Mouse (Mus musculus) limb, embryonic 14.5 days (tissue): ENCODE data around the gene Cryba4. TPM values are rescaled to one million over a fixed set of nuclear protein-coding genes. Genes with fewer than 3 reads are reported as not detected.

Experiments used
- ATAC-seq: fragments of 200-750 bp; cut with Nextera tagmentation; 2 replicates; pipeline ENCODE4 v1.8.0; 2017; ENCODE audit warnings: low read depth, moderate number of reproducible peaks, moderate TSS enrichment; ENCODE audit not compliant: low FRiP score
- DNase-seq: peaks from one replicate; pipeline ENCODE4 v3.0.0-alpha.2; 2015; ENCODE audit warnings: low spot score
- H3K27ac ChIP-seq: fragments of 300-500 bp; sonication (generic); replicated peaks from 2 replicates; pipeline ENCODE4 v1.5.1; 2014; ENCODE audit warnings: low read depth, mild to moderate bottlenecking, low read length, moderate library complexity, mixed read lengths
- H3K27me3 ChIP-seq: fragments of 300-500 bp; sonication (generic); 2 replicates; pipeline ENCODE4 v1.6.1; 2014; ENCODE audit warnings: low read length, mixed read lengths; ENCODE audit not compliant: control insufficient read depth, insufficient read depth
- H3K36me3 ChIP-seq: fragments of 300-500 bp; sonication (generic); 2 replicates; pipeline ENCODE4 v1.6.1; 2014; ENCODE audit warnings: mild to moderate bottlenecking, low read length, moderate library complexity, mixed read lengths; ENCODE audit not compliant: control insufficient read depth, insufficient read depth
- H3K4me1 ChIP-seq: fragments of 300-500 bp; sonication (generic); 2 replicates; pipeline ENCODE4 v1.6.1; 2014; ENCODE audit warnings: antibody characterized with exemption, low read length, mixed read lengths; ENCODE audit not compliant: control insufficient read depth, insufficient read depth
- H3K4me2 ChIP-seq: fragments of 300-500 bp; sonication (generic); replicated peaks from 2 replicates; pipeline ENCODE4 v1.6.1; 2014; ENCODE audit warnings: low read depth, mild to moderate bottlenecking, low read length, moderate library complexity; ENCODE audit not compliant: severe bottlenecking
- H3K4me3 ChIP-seq: fragments of 300-500 bp; sonication (generic); replicated peaks from 2 replicates; pipeline ENCODE4 v1.5.1; 2014; ENCODE audit warnings: low read length
- H3K9ac ChIP-seq: fragments of 300-500 bp; sonication (generic); 2 replicates; pipeline ENCODE4 v1.6.1; 2014; ENCODE audit warnings: mild to moderate bottlenecking, low read depth, low read length, moderate library complexity; ENCODE audit not compliant: severe bottlenecking
- H3K9me3 ChIP-seq: fragments of 300-500 bp; sonication (generic); 2 replicates; pipeline ENCODE4 v1.6.1; 2016; ENCODE audit warnings: low read length; ENCODE audit not compliant: control insufficient read depth
- POLR2A ChIP-seq: fragments of 200-500 bp; IDR thresholded peaks from 2 replicates; pipeline ENCODE4 v1.8.0; 2012; ENCODE audit warnings: inconsistent platforms, mild to moderate bottlenecking, moderate library complexity, borderline replicate concordance; ENCODE audit not compliant: insufficient read depth, insufficient read length; ENCODE audit errors: extremely low read depth
- whole genome bisulfite sequencing: fragments of 180-500 bp; shearing (Covaris S2); extraction: QIAGEN DNeasy Blood & Tissue Kit; methylation state at CpG from one replicate; pipeline ENCODE4 v1.1.7; 2014; 5-methylcytosine and 5-hydroxymethylcytosine counted together
- polyA plus RNA-seq, 2 experiments: library from polyadenylated mRNA; depleted of rRNA in 1 of 2; stranded (reverse) in 1 of 2; unstranded in 1 of 2; fragments of >200 nt; fragmentation: Nextera tagmentation in 1 of 2; extraction: Ambion mirVana in 1 of 2; gene quantifications; 2 replicates each; pipeline versions ENCODE4 v1.2.1 to v1.2.3; 2012 to 2014

The Cryba4 gene
- polyA plus RNA-seq, 2 experiments: 1.2 to 1.8 TPM

GRCm38 (mm10) chr5:112286608-112286983 is 34.3 kb upstream of the Cryba4 start:
- Histone ChIP-seq H3K9me3 (no peaks in the 10 kb centered on the region), H3K4me2 (no peak overlapping the region), H3K27ac (no peak overlapping the region), H3K36me3 (no peaks in the 10 kb centered on the region), H3K9ac (no peak overlapping the region), H3K4me1 (peaks cover 5% of the 10 kb centered on the region; the same call in 1 of the 2 replicates), H3K4me3 (no peak overlapping the region), H3K27me3 (no peaks in the 10 kb centered on the region)
- no peak for DNase-seq
- TF ChIP-seq POLR2A: no peak
- WGBS: 84% methylated on average over 2 of the region's 2 CpGs
- no peak for ATAC-seq

GRCm38 (mm10) chr5:112285548-112286085 is 33.3 kb upstream of the Cryba4 start:
- no peak for TF ChIP-seq POLR2A
- H3K9me3 ChIP-seq: no peaks in the 10 kb centered on the region
- no peak overlapping the region for H3K27ac ChIP-seq
- H3K4me3 ChIP-seq: no peak overlapping the region
- no peaks in the 10 kb centered on the region for H3K36me3 ChIP-seq
- DNase-seq (no peak), ATAC-seq (no peak)
- no peak overlapping the region for H3K9ac ChIP-seq
- WGBS: 91% methylated on average over 7 of the region's 7 CpGs
- H3K4me1 ChIP-seq: peaks cover 5% of the 10 kb centered on the region; the same call in 1 of the 2 replicates
- no peaks in the 10 kb centered on the region for H3K27me3 ChIP-seq
- no peak overlapping the region for H3K4me2 ChIP-seq

- no peak for TF ChIP-seq POLR2A
Observed at GRCm38 (mm10) chr5:112284203-112284582, 31.9 kb upstream of the Cryba4 start.

GRCm38 (mm10) chr5:112283543-112284202 is 31.4 kb upstream of the Cryba4 start:
- H3K9me3 ChIP-seq: no peaks in the 10 kb centered on the region
- no peaks in the 10 kb centered on the region; the same call in 1 of the 2 replicates for H3K4me1 ChIP-seq
- no peak overlapping the region for H3K4me3 ChIP-seq
- WGBS: 69% methylated on average over 10 of the region's 10 CpGs
- no peak overlapping the region for H3K9ac ChIP-seq
- no peaks in the 10 kb centered on the region; the same call in 1 of the 2 replicates for H3K36me3 ChIP-seq
- TF ChIP-seq POLR2A: no peak
- ATAC-seq: no peak
- H3K4me2 ChIP-seq: no peak overlapping the region
- DNase-seq: no peak
- no peaks in the 10 kb centered on the region for H3K27me3 ChIP-seq
- no peak overlapping the region for H3K27ac ChIP-seq

More at GRCm38 (mm10) chr5:112284203-112284582, 31.9 kb upstream of the Cryba4 start:
- ATAC-seq (no peak), DNase-seq (no peak)
- Histone ChIP-seq H3K4me2 (no peak overlapping the region), H3K27ac (no peak overlapping the region), H3K9ac (no peak overlapping the region), H3K9me3 (no peaks in the 10 kb centered on the region), H3K4me1 (no peaks in the 10 kb centered on the region; the same call in 1 of the 2 replicates), H3K36me3 (no peaks in the 10 kb centered on the region; the same call in 1 of the 2 replicates), H3K27me3 (no peaks in the 10 kb centered on the region), H3K4me3 (no peak overlapping the region)
- 76% methylated on average over 7 of the region's 7 CpGs for WGBS

GRCm38 (mm10) chr5:112282780-112283482 is 30.6 kb upstream of the Cryba4 start:
- H3K27ac ChIP-seq: no peak overlapping the region
- no peak for ATAC-seq
- H3K27me3 ChIP-seq: no peaks in the 10 kb centered on the region
- no peak for DNase-seq
- TF ChIP-seq POLR2A: no peak
- H3K9ac ChIP-seq: no peak overlapping the region
- H3K4me2 ChIP-seq: no peak overlapping the region
- no peaks in the 10 kb centered on the region for H3K9me3 ChIP-seq
- no peaks in the 10 kb centered on the region; the same call in 1 of the 2 replicates for H3K36me3 ChIP-seq
- WGBS: 74% methylated on average over 9 of the region's 9 CpGs
- H3K4me1 ChIP-seq: peaks cover 2% of the 10 kb centered on the region; the same call in 1 of the 2 replicates
- H3K4me3 ChIP-seq: no peak overlapping the region
